Mouse (Mus musculus) adrenal gland, postnatal 10 days (tissue): ENCODE results near the gene Faim. TPM values are rescaled to one million over a fixed set of nuclear protein-coding genes. Genes with fewer than 3 reads are reported as not detected.

ENCODE experiments used
- DNase-seq: peaks from one replicate; pipeline ENCODE4 v3.0.0; 2021; ENCODE audit warnings: mixed read lengths
- total RNA-seq, 2 experiments: library from RNA; stranded (reverse); gene quantifications; 2 replicates each; pipeline ENCODE4 v1.2.3; 2021

Gene Faim
- total RNA-seq, 2 experiments from 2014 or later, result 19.1 to 22.2 TPM

DNA sequence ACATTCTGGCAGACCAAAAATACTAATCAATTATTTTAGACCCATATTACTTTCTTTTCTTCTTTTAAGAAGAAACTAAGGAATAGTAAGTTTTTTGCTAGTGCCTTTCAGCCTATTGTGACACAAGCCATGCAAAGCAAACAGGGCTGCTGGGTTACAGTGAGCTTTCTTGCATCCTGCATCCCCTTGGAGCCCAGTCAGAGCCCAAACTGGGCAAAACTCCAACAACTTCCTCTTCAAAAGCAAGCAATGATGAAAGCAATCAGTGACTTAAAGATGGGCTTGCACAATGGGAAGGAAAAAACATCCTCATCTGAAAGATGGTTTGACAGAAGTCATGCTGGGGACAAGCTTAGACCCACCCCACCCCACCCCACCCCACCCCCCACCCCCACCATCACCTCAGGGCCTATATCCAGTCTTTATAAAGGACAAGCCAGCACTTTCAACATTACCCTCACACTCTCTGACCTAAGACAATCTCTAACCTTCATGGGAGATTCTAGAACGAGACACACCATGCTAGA lies 62.6 kb downstream of the Faim start:
- peak; percentile 21 for DNase-seq

DNA sequence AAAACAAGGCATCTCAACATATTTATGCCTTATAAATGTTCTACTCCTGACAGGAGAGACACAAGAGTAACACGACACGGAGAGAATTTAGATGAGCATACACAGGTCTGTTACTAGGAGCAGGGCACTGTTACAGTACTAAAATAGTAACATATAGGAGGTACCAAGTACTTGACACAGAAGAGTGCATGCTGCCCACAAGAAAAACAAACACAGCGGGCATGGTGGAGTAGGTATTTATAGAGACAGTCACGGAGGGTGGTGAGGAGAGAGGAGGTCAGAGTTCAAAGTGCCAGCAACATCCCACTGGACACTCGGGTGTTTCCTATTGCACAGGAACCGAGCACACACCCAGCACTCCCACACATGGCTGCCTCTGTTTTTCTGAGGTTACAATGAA lies 63.6 kb downstream of the Faim start:
- no peak for DNase-seq

Other genes with a start within 250 kb of the Faim start
- not detected for gene Prr23a1, start 143.9 kb upstream of the Faim start, total RNA-seq
- not detected for gene Prr23a2, start 129.9 kb upstream of the Faim start, total RNA-seq
- gene Prr23a3, start 121.6 kb upstream of the Faim start, total RNA-seq, result not detected
- not detected for gene 7420426K07Rik, start 83.3 kb upstream of the Faim start, total RNA-seq
- gene Foxl2, start 31.1 kb upstream of the Faim start, total RNA-seq, result not detected
- gene Gm1123, start 49.3 kb downstream of the Faim start, total RNA-seq, result not detected
- gene Pik3cb, start 154.2 kb downstream of the Faim start, total RNA-seq, result 10 to 100 TPM in 1 of 2 experiments, 1 to 10 TPM in 1; 10.0 to 10.6 TPM